Mouse (Mus musculus) brain, adult 10 weeks (tissue): ENCODE results near the gene Gpalpp1. TPM values are rescaled to one million over a fixed set of nuclear protein-coding genes. Genes with fewer than 3 reads are reported as not detected.

Source experiments
- polyA plus RNA-seq: library from polyadenylated mRNA; stranded (reverse); fragments of 350-450 nt; fragmentation: Illumina TruSeq; extraction: RNeasy Lipid Tissue Mini Kit (QIAGEN cat#74804); gene quantifications from one replicate; pipeline ENCODE4 v1.2.3, GENCODE M21; 2015; ENCODE audit warnings: low read depth, low replicate concordance

Gene Gpalpp1
- polyA plus RNA-seq = 23.7 TPM

DNA sequence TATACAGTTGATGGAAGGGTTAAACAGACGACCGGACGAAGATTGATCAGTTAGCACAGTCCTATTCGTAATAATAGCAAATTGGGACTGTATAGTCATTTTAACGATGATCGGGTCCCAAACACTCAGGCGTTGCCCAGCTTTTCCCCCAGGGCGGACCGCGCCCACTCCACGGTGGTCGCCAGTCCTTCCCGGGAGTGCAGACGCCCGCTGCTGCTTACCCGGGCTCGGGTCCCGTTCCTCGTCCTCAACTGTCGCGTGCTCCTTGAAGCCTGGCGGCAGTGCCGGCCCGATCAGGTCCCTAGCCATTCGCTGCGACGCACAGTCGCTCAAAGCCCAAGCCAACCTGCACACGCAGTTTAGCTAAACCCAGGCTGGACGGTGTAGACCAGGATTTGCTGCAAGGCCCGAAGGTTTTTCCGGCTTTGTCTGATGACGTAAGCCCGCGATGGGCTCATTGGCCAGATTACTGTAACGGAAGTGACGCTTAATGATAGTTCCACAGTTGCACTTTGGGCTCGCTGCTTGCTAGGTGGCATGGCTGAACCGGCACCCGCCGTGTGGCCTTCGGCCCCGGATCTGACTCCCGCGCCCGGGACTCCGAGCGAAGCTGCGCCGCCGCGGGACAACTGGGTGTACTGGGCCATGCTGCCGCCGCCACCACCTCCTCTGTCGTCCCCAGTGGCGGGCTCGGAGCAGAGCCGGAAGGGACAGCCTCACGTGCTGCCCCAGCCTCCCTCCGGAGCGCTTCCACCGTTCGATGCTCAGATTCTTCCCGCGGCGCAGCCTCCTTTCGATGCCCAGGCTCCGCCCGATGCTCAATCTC, at the start of gene Gpalpp1, which contains the start of gene Nufip1:
Gpalpp1 (minus strand) TSS at position 365 of the 826 bp plus-strand sequence.
Nufip1 (plus strand) TSS at position 496 of the 826 bp plus-strand sequence.

Other genes with a start within 250 kb of the Gpalpp1 start
- 23.2 TPM for gene Kctd4, start 155.8 kb downstream of the Gpalpp1 start, polyA plus RNA-seq
- 21.1 TPM for gene Gtf2f2, start 99.9 kb downstream of the Gpalpp1 start, polyA plus RNA-seq
- gene Nufip1, start 131 bp upstream of the Gpalpp1 start, polyA plus RNA-seq = 8.6 TPM